Mouse (Mus musculus) testis, adult 2 months (tissue): ENCODE measurements at regions not wholly inside any gene's neighbourhood (a gene's known extent, or its start where the extent isn't known, plus 50 kb on each side); places are given as distances from the start of the nearest gene placed in this dataset.

Source experiments
- CTCF ChIP-seq: fragments of 200-500 bp; IDR thresholded peaks from 2 replicates; pipeline ENCODE4 v1.5.1; 2012; ENCODE audit warnings: low read depth, mild to moderate bottlenecking, inconsistent platforms, low read length, moderate library complexity; ENCODE audit not compliant: control insufficient read depth, insufficient read depth, insufficient replicate concordance
- POLR2A ChIP-seq: fragments of 200-500 bp; IDR thresholded peaks from 2 replicates; pipeline ENCODE4 v1.6.1; 2012; ENCODE audit warnings: low read depth, mild to moderate bottlenecking, inconsistent platforms, low read length, moderate library complexity; ENCODE audit not compliant: control insufficient read depth

- TF ChIP-seq CTCF (no peak), POLR2A (no peak)
These were observed 282.5 kb upstream of the Zfp64 start for GRCm38 (mm10) chr2:169237856-169238255.
